Mouse (Mus musculus): Measurements from ENCODE around the gene Ap3d1.

Ap3d1 gene

GRCm38 (mm10) chr10:80680260-80680696, 61.8 kb downstream of the Ap3d1 start:
- no peak for DNase-seq

- DNase-seq: peak in 1 of 2 experiments; percentile 50
These were observed 62.4 kb downstream of the Ap3d1 start for GRCm38 (mm10) chr10:80679556-80680259.

- peak; percentile 66 to 76 for DNase-seq
These were observed 63.3 kb downstream of the Ap3d1 start for GRCm38 (mm10) chr10:80678601-80679377.

GRCm38 (mm10) chr10:80677942-80678436, 64.1 kb downstream of the Ap3d1 start, which contains the start of gene Mknk2:
Gene Mknk2, minus strand, starts transcription at chr10:80678112.
- DNase-seq: peak; percentile 99

- DNase-seq: peak in 1 of 2 experiments; percentile 40
These were observed 64.8 kb downstream of the Ap3d1 start for GRCm38 (mm10) chr10:80677128-80677875.

GRCm38 (mm10) chr10:80676198-80676928, 65.7 kb downstream of the Ap3d1 start:
- DNase-seq: peak; percentile 99 to 100

- DNase-seq: no peak
These were observed 66.5 kb downstream of the Ap3d1 start for GRCm38 (mm10) chr10:80675405-80676197.

GRCm38 (mm10) chr10:80674851-80675404, 67.1 kb downstream of the Ap3d1 start:
- DNase-seq: no peak

- peak; percentile 73 to 87 for DNase-seq
These were observed 67.8 kb downstream of the Ap3d1 start for GRCm38 (mm10) chr10:80674161-80674711.

GRCm38 (mm10) chr10:80673690-80674089, 68.4 kb downstream of the Ap3d1 start:
- DNase-seq: no peak

- DNase-seq: peak; percentile 58 to 63
These were observed 70.0 kb downstream of the Ap3d1 start for GRCm38 (mm10) chr10:80671936-80672690.

- no peak for DNase-seq
These were observed 70.8 kb downstream of the Ap3d1 start for GRCm38 (mm10) chr10:80671251-80671650.

- no peak for DNase-seq
These were observed 71.5 kb downstream of the Ap3d1 start for GRCm38 (mm10) chr10:80670531-80670930.

- DNase-seq: peak; percentile 95 to 96
These were observed 72.2 kb downstream of the Ap3d1 start for GRCm38 (mm10) chr10:80669737-80670485.

- DNase-seq: no peak
These were observed 73.0 kb downstream of the Ap3d1 start for GRCm38 (mm10) chr10:80669018-80669417.

GRCm38 (mm10) chr10:80668614-80669013, 73.5 kb downstream of the Ap3d1 start:
- peak; percentile 61 to 77 for DNase-seq

- no peak for DNase-seq
These were observed 75.1 kb downstream of the Ap3d1 start for GRCm38 (mm10) chr10:80666837-80667412.

GRCm38 (mm10) chr10:80665981-80666733, 75.9 kb downstream of the Ap3d1 start:
- peak; percentile 51 to 53 for DNase-seq

All from kidney, postnatal 36 days (tissue).